Mouse (Mus musculus) telencephalon, adult 2 months (tissue): ENCODE data around the gene Ankrd13d.
"Not testable (repeated sequence)": the region's sequence is repeated elsewhere in the genome, so short reads cannot be mapped to it uniquely, and the experiment has no call there.

Experiments
- DNase-seq: peaks from one replicate; pipeline ENCODE4 v3.0.0-alpha.2; 2011; ENCODE audit warnings: low read depth, low spot score

Gene Ankrd13d

DNA sequence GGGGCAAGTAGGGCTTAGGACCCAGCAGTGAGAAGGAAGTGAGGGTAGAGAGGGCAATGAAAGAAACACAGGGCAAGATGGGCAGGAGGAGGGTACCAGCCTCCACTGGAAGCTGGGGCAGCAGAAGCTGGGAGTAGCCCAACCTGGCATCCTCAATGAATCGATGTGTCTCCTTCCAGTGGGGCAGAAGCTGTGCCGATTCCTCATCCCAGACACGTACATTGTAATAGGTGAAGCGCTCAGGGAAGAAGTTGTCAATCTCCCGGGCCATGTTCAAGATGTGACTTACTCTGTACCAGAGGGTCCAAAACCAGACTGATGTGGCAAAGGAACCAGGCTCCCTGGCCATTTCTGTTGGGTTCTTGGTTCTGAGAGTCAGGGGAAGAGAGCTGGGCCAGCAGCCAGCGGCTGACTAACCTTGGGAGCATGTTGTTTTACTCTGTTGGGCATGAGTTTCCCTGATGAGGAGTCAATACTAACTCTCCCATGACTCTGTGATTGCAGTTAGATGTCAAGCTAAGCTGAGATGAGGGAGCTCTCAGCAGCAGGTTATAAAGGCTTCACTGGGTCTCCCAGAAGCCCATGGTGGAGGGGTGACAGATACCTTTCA is 18.7 kb downstream of the Ankrd13d start:
- DNase-seq, result no peak

GRCm38 (mm10) chr19:4263702-4264101 is 19.2 kb downstream of the Ankrd13d start:
- no peak for DNase-seq

DNA sequence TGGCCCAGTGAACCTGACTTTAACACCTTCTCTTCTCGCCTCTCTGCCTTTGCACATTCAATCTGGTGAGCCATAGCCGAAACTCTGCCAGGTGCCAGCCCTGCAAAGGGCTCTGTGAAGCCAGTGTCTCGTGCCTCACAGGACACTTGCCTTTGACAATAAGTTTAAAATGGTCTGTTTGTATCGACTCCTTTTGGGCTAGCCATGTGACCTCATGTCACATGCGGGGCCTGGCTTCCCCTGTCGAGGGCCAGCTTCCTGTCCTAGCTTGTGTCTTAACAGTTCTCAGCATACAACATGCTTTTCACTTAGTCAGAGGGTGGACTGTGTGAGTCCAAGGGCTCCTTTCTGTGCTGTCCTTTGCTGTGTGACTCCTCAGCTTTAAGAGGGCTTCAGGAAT is 20.2 kb downstream of the Ankrd13d start:
- DNase-seq, result no peak

GRCm38 (mm10) chr19:4261038-4261698 is 21.8 kb downstream of the Ankrd13d start:
- no peak for DNase-seq

- DNase-seq, result no peak
Measured at GRCm38 (mm10) chr19:4257897-4258252, 25.1 kb downstream of the Ankrd13d start.

- peak; percentile 91 for DNase-seq
Measured at GRCm38 (mm10) chr19:4257216-4257896, 25.6 kb downstream of the Ankrd13d start.

DNA sequence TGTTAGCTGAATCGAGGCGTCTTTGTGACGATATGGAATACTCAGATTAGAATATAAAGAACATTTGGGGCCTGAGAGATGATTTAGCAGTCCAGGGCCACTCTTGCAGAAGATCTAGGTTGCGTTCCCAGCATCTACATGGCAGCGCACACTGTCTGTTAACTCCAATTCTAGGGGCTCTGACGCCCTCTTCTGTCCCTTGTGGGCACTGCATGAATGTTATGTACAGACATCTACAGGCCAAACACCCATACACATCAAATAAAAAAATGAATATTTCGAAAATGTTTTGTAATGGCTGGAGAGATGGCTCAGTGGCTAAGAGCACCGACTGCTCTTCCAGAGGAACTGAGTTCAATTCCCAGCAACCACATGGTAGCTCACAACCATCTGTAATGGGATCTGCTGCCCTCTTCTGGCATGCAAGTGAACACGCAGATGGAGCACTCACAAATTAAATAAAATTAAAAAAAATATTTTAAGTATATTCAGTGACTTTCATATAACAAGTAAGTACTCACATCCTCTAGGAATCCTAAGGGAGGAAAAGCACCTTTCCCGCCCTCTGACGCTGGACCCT is 27.3 kb downstream of the Ankrd13d start:
- DNase-seq, result no peak

DNA sequence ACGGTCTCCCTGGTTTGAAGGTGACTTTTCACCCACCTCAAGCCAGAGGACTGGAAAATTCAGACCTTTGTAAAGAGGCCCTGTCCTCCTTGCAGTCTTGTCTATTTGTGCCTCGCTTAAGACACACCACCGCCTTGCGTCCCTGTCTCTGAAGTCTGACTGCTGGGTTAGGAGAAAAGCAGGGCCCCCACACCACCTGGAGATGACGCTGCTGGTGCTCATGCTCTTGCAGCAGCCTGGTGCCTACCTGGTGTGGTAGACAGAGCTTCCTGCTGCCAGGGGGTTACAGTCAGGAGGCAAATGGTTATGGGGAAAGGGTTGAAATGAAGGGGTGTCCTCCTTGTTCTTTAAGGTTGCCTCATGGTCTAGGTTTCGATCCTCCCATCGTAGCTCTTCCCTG is 28.7 kb downstream of the Ankrd13d start:
- DNase-seq, result no peak

GRCm38 (mm10) chr19:4248683-4249082 is 34.3 kb downstream of the Ankrd13d start:
- not testable (repeated sequence) for DNase-seq

GRCm38 (mm10) chr19:4247010-4247409 is 35.9 kb downstream of the Ankrd13d start:
- no peak for DNase-seq

DNA sequence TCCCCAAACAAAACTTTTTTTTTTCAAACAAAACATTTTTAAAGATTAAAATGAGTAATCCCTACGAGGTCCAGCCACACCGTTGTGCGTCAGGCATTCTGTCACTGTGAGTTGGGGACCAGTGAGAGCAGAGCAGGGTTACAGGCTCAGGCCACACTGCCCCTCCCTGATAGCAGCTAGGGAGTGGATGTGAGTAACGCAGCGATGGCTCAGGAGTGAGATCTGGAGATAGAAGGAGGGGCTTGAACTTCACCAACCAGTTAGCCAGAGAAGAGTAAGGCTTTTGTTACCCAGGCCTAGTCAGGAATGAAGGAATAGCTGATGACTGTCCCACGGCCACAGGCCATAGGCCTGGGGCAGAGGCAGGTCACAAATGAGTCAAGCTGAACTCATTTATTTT is 38.2 kb downstream of the Ankrd13d start:
- DNase-seq, result no peak

- DNase-seq, result no peak
Measured at GRCm38 (mm10) chr19:4242416-4242815, 40.5 kb downstream of the Ankrd13d start.

GRCm38 (mm10) chr19:4240247-4240668 is 42.7 kb downstream of the Ankrd13d start:
- DNase-seq, result no peak

DNA sequence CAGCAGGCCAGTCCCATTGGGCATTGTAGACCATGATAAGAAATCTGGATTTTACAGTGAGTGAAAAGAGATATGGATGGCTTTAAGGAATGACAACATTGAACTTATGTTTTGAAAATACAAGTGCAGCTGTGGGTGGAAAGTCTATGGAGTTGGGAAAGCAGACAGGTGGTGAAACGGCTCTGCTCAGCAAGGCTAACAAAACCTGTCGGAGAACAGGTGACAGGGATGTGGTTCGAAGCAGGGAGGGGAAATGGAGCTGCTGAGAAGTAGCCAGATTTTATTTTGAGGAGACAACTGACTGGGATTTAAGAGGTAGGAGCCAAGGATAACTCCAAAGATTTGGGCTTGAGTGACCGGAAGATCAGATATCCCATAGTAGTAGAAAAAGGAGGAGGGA is 48.4 kb downstream of the Ankrd13d start:
- DNase-seq, result no peak

DNA sequence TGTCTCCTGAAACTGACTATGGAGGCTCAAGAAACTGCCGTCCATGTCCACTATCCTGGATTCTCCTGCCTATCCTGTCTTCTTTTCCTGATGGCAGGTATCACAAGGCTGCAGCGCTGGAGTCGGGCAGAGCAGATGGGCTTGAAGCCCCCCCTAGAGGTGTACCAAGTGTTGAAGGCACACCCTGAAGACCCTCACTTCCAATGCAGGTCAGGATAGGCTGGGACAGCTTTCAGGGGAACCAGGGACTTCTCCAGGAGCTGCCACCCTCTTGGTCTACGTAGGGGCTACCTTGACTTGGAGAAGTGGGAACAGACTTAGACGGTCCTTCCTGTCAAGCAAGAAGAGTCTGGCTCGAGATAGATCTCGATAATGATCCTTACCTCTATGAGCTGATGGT is 50.3 kb downstream of the Ankrd13d start:
- no peak for DNase-seq

DNA sequence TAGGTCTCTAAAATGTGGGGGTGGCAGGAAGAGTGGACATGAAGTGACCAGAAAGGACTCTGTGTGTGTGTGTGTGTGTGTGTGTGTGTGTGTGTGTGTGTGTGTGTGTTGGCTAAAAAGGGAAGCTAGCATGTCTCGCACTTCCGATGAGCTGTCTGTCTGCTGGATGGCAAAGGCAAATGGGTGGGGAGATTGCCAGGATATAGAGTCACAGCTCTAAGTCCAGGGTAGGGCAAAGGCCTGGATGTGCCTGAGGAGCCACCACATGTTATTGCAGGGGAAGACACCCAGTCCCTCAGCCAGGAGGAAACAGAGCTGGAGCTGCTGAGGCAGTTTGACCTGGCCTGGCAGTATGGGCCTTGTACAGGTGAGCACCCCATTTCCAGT is 50.8 kb downstream of the Ankrd13d start:
- DNase-seq, result no peak

DNA sequence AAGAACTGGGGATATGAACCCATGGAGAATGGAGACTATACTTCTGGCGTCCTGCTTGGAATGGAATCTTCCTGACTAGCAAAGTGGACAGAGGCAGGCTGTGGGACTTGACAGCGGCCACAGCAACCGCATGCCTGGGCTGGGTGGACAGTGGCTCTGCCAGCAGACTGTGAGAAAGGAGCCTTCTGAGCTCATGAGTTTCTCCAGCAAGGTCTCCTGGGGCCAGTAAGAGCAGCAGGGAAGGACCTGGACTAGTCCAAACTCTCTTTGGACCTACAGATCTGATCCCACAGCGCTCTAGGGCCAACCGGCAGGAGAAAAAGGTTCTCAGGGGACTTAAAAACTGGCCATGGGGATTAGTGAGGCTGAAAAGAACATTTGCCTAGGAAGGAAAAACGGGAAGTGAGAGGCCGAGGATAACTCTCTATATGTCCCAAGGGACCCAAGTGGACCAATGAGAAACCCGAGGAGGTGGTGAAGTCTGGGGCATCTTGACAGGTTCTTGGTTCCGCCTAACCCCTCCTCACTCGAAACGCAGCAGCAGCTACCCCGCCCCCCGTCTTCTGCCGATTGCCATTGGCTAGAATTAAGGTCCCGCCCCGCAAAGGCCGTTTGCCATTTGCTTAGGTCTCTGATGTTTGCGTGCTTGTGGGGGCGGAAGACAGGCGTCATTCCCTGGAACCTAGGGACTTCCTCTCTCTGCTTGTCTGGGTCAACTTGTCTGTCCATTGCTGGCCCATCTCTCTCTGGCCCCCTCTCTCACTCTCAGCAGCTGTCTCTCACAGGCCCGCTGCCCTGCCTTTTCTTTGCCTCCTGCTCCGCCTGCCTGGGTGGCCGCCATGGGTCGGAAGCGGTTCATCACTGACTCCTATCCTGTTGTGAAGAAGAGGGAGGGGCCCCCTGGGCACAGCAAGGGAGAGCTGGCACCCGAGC is 51.4 kb downstream of the Ankrd13d start, which contains the start of gene Pold4:
Gene Pold4, plus strand, starts transcription at position 647 of the 933 bp plus-strand sequence.
- peak; percentile 99 for DNase-seq

DNA sequence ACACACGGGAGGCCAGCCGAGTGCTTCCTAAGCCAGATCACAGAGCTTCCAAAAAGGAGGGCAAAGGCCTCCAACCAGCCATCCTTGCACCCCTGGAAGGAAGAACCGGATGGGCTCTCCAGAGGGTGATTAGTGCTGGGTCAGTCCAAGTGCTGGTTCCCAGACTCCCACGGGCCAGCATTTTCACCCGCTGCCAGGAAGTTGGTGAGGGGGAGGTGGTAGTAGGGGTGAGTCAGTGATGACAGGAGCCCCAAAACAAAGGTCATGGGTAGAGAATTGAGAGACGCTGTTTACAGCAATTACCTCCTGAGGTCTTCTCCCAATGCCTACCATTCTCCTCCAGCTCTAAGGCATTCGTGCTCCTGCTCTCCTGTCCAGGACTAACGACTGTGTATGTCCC is 52.5 kb downstream of the Ankrd13d start:
- no peak for DNase-seq

- no peak for DNase-seq
Measured at GRCm38 (mm10) chr19:4229451-4230076, 53.4 kb downstream of the Ankrd13d start.

GRCm38 (mm10) chr19:4228891-4229290 is 54.0 kb downstream of the Ankrd13d start:
- no peak for DNase-seq
